Mouse (Mus musculus) heart, embryonic 15.5 days (tissue): ENCODE data around the gene Mrpl58. TPM values are rescaled to one million over a fixed set of nuclear protein-coding genes. Genes with fewer than 3 reads are reported as not detected.

Source experiments
- microRNA-seq: library from miRNA; unstranded; fragments of <30 nt; microRNA quantifications from one replicate; pipeline ENCODE4, GENCODE M21; 2016
- polyA plus RNA-seq: library from polyadenylated mRNA; unstranded; fragments of >200 nt; fragmentation: Nextera tagmentation; extraction: Ambion mirVana; gene quantifications from 2 replicates; pipeline ENCODE4 v1.2.1, GENCODE M21; 2015

Mrpl58 gene
- polyA plus RNA-seq, 1 experiment from 2014 or later, result 167 TPM

Small RNA genes within 50 kb of the gene (microRNA-seq; reads per million reads assigned to microRNA genes)
- not detected for gene Mir3968

Other genes starting within 250 kb of the Mrpl58 start
- 24.6 and 46.4 TPM in 2 replicates for gene Slc9a3r1, start 240.4 kb upstream of the Mrpl58 start, polyA plus RNA-seq
- 6.6 and 11.4 TPM in 2 replicates for gene Tmem104, start 216.3 kb upstream of the Mrpl58 start, polyA plus RNA-seq
- gene Nat9, start 215.9 kb upstream of the Mrpl58 start, polyA plus RNA-seq, result 16.2 and 20.8 TPM in 2 replicates
- 0.10 and 0.16 TPM in 2 replicates for gene Grin2c, start 136.5 kb upstream of the Mrpl58 start, polyA plus RNA-seq
- gene Fdxr, start 126.7 kb upstream of the Mrpl58 start, polyA plus RNA-seq, result 10.5 and 12.4 TPM in 2 replicates
- 0.55 and 0.67 TPM in 2 replicates for gene Fads6, start 106.1 kb upstream of the Mrpl58 start, polyA plus RNA-seq
- gene Otop2, start 96.6 kb upstream of the Mrpl58 start, polyA plus RNA-seq, result 0.08 TPM in 1 of 2 replicates, not detected in the other
- gene Ush1g, start 81.7 kb upstream of the Mrpl58 start, polyA plus RNA-seq, result 0.11 and 0.29 TPM in 2 replicates
- gene Otop3, start 69.0 kb upstream of the Mrpl58 start, polyA plus RNA-seq, result not detected in 2 replicates
- 7.6 and 11.2 TPM in 2 replicates for gene Hid1, start 36.0 kb upstream of the Mrpl58 start, polyA plus RNA-seq
- 6.3 and 11.1 TPM in 2 replicates for gene Cdr2l, start 21.8 kb upstream of the Mrpl58 start, polyA plus RNA-seq
- 1,570 and 2,168 TPM in 2 replicates for gene Atp5h, start 16.2 kb downstream of the Mrpl58 start, polyA plus RNA-seq
- 11.5 and 14.7 TPM in 2 replicates for gene Kctd2, start 16.4 kb downstream of the Mrpl58 start, polyA plus RNA-seq
- 0.06 TPM in 1 of 2 replicates, not detected in the other for gene Trim80, start 36.8 kb downstream of the Mrpl58 start, polyA plus RNA-seq
- 0.57 and 5.0 TPM in 2 replicates for gene Slc16a5, start 58.7 kb downstream of the Mrpl58 start, polyA plus RNA-seq
- gene Armc7, start 71.9 kb downstream of the Mrpl58 start, polyA plus RNA-seq, result 4.6 and 6.2 TPM in 2 replicates
- 49.6 and 62.1 TPM in 2 replicates for gene Nt5c, start 88.1 kb downstream of the Mrpl58 start, polyA plus RNA-seq
- gene Jpt1, start 110.6 kb downstream of the Mrpl58 start, polyA plus RNA-seq, result 480 and 515 TPM in 2 replicates
- 566 and 571 TPM in 2 replicates for gene Sumo2, start 132.5 kb downstream of the Mrpl58 start, polyA plus RNA-seq
- gene Nup85, start 160.7 kb downstream of the Mrpl58 start, polyA plus RNA-seq, result 80.8 and 105 TPM in 2 replicates
- 76.2 and 80.1 TPM in 2 replicates for gene Mrps7, start 200.2 kb downstream of the Mrpl58 start, polyA plus RNA-seq
- 13.7 and 16.3 TPM in 2 replicates for gene Gga3, start 200.3 kb downstream of the Mrpl58 start, polyA plus RNA-seq
- gene Mif4gd, start 209.2 kb downstream of the Mrpl58 start, polyA plus RNA-seq, result 30.2 and 34.5 TPM in 2 replicates
- gene Slc25a19, start 224.5 kb downstream of the Mrpl58 start, polyA plus RNA-seq, result 47.7 and 48.8 TPM in 2 replicates